Comparison of ENCODE assay signal across 11 mouse cellular contexts in genomic region chr11:54058056-54058617, GRCm38 (mm10). TPM values are rescaled to one million over a fixed set of nuclear protein-coding genes. Genes with fewer than 3 reads are reported as not detected.
DNase-seq lines count a peak whose midpoint lies in the region; ATAC-seq and TF ChIP-seq lines count a peak whose summit lies in the region.
"Had no signal": no experiment of that assay in that cellular context is flagged by ENCODE, and none has a peak within 500 bp of the region (broad histone marks: within the 10 kb centered on the region; RNA-seq: fewer than 3 reads in every experiment).

No protein-coding gene starts in this region.

- DNase-seq in heart, adult 11 months, result peak; percentile 88
- DNase-seq in heart, postnatal 25 days (ENCODE audit: low spot score), result no peak
- DNase-seq in brain, embryonic 18.5 days (ENCODE audit: low read depth, low spot score), result peak; percentile 34
- no peak for DNase-seq in forebrain, postnatal 0 days
- no peak for DNase-seq in midbrain, embryonic 10.5 days (ENCODE audit: low spot score)
- no peak for DNase-seq in left cerebral cortex, postnatal 4 days
- no peak for DNase-seq in testis, postnatal 14 days (ENCODE audit: low spot score)
- DNase-seq in lung, postnatal 10 days, result no peak
- DNase-seq: B cell, adult 2 months had no signal

- TF ChIP-seq CTCF in forebrain, postnatal 0 days (IDR thresholded peaks at IDR 0.05; ENCODE audit: low read depth), result no peak

- peak; percentile 75 for ATAC-seq in forebrain, postnatal 0 days
- ATAC-seq: Patski had no signal

- H3K27me3 ChIP-seq in forebrain, postnatal 0 days (ENCODE audit: insufficient read depth, low read length), result no peaks in the 10 kb centered on the region
- H3K27me3 ChIP-seq in midbrain, embryonic 10.5 days (ENCODE audit: low read depth, poor library complexity, severe bottlenecking), result no peaks in the 10 kb centered on the region
- H3K27me3 ChIP-seq: Patski had no signal

- H3K9me3 ChIP-seq in forebrain, postnatal 0 days (ENCODE audit: low read length), result no peaks in the 10 kb centered on the region
- no peaks in the 10 kb centered on the region for H3K9me3 ChIP-seq in midbrain, embryonic 10.5 days (replicated peaks)

- WGBS in forebrain, postnatal 0 days, result 24% methylated on average over 10 of the region's 10 CpGs
- WGBS in midbrain, embryonic 10.5 days, result 31% methylated on average over 10 of the region's 10 CpGs

- no peaks in the 10 kb centered on the region for H3K36me3 ChIP-seq in forebrain, postnatal 0 days (ENCODE audit: insufficient read depth)
- 0 out of 2 replicates have a peak, but pooled peaks cover 2% of the 10 kb centered on the region for H3K36me3 ChIP-seq in midbrain, embryonic 10.5 days

- no peak overlapping the region for H3K9ac ChIP-seq in forebrain, postnatal 0 days

- intact Hi-C loops in heart, postnatal 25 days (cut with DNase I), result no loop called here
- intact Hi-C loops in left cerebral cortex, postnatal 4 days (cut with DNase I), result no loop called here

- H3K4me2 ChIP-seq in forebrain, postnatal 0 days (ENCODE audit: low read depth), result no peak overlapping the region

- no peak overlapping the region for H3K4me3 ChIP-seq in forebrain, postnatal 0 days (ENCODE audit: low read depth, low read length)
- no peak overlapping the region for H3K4me3 ChIP-seq in midbrain, embryonic 10.5 days

- H3K27ac ChIP-seq in forebrain, postnatal 0 days (ENCODE audit: low read depth, low read length), result peak overlapping the region; percentile 86
- H3K27ac ChIP-seq in midbrain, embryonic 10.5 days (replicated peaks), result peak overlapping the region; percentile 78
- H3K27ac ChIP-seq: macrophage had no signal

- H3K4me1 ChIP-seq in forebrain, postnatal 0 days (ENCODE audit: insufficient read depth), result peaks cover 17% of the 10 kb centered on the region
- H3K4me1 ChIP-seq in midbrain, embryonic 10.5 days, result peaks cover 60% of the 10 kb centered on the region

RNA-seq across cellular contexts. Expression of gene Pdlim4, which starts 10.7 kb away (rescaled TPM):
- 10 to 100 TPM; 34.4 to 42.1 TPM for total RNA-seq in heart, postnatal 25 days (2021)
- 27.6 and 30.9 TPM in 2 replicates for total RNA-seq in forebrain, postnatal 0 days (2014; rRNA removed)
- 47.9 and 50.7 TPM in 2 replicates for polyA plus RNA-seq in forebrain, postnatal 0 days (2015; fragmentation: Nextera tagmentation; extraction: Ambion mirVana)
- 52.4 and 57.4 TPM in 2 replicates for polyA plus RNA-seq in midbrain, embryonic 10.5 days (2016; fragmentation: Nextera tagmentation; extraction: Ambion mirVana)
- total RNA-seq in left cerebral cortex, postnatal 4 days (2021), result 10 to 100 TPM; 11.9 to 13.5 TPM

RNA-seq across cellular contexts. Expression of gene Slc22a4, which starts 30.2 kb away (rescaled TPM):
- 1 to 10 TPM; 5.0 to 5.7 TPM for total RNA-seq in heart, postnatal 25 days (2021)
- 3.7 and 4.7 TPM in 2 replicates for total RNA-seq in forebrain, postnatal 0 days (2014; rRNA removed)
- polyA plus RNA-seq in forebrain, postnatal 0 days (2015; fragmentation: Nextera tagmentation; extraction: Ambion mirVana), result 3.3 and 4.0 TPM in 2 replicates
- polyA plus RNA-seq in midbrain, embryonic 10.5 days (2016; fragmentation: Nextera tagmentation; extraction: Ambion mirVana), result 1.2 and 1.3 TPM in 2 replicates
- total RNA-seq in left cerebral cortex, postnatal 4 days (2021), result 1 to 10 TPM; 4.0 to 4.7 TPM

RNA-seq across cellular contexts. Expression of gene P4ha2, which starts 41.8 kb away (rescaled TPM):
- 10 to 100 TPM; 56.6 to 61.7 TPM for total RNA-seq in heart, postnatal 25 days (2021)
- total RNA-seq in forebrain, postnatal 0 days (2014; rRNA removed), result 6.8 and 9.8 TPM in 2 replicates
- 6.0 and 6.1 TPM in 2 replicates for polyA plus RNA-seq in forebrain, postnatal 0 days (2015; fragmentation: Nextera tagmentation; extraction: Ambion mirVana)
- polyA plus RNA-seq in midbrain, embryonic 10.5 days (2016; fragmentation: Nextera tagmentation; extraction: Ambion mirVana), result 25.0 and 25.2 TPM in 2 replicates
- 10 to 100 TPM; 14.4 to 15.7 TPM for total RNA-seq in left cerebral cortex, postnatal 4 days (2021)

Comparison
In these comparisons a context has a peak if more than half of its experiments do, and no peak if none do; other contexts are left out.
1. DNase-seq: peak in heart, adult 11 months (single experiment) and brain, embryonic 18.5 days (single experiment); none in heart, postnatal 25 days (single experiment), forebrain, postnatal 0 days (single experiment), midbrain, embryonic 10.5 days (single experiment), left cerebral cortex, postnatal 4 days (single experiment), testis, postnatal 14 days (single experiment) and lung, postnatal 10 days (single experiment).